In genomic region chr15:42911357-42911756, GRCm38 (mm10) we compare ENCODE assay signal across 17 mouse cellular contexts.
"Had no signal": no experiment of that assay in that cellular context is flagged by ENCODE, and none has a peak within 500 bp of the region (broad histone marks: within the 10 kb centered on the region; RNA-seq: fewer than 3 reads in every experiment).

No protein-coding gene starts in this region.

- DNase-seq: kidney, adult 2 months; kidney, postnatal 25 days; layer of hippocampus, postnatal 36 days; liver, embryonic 13.5 days; lung, embryonic 14.5 days; retina, postnatal 1 day; right cerebral cortex, postnatal 25 days; spleen, adult 18-20 months; thymus, adult 18-20 months; thymus, postnatal 36 days had no signal

- H3K4me1 ChIP-seq: liver, embryonic 13.5 days; midbrain, embryonic 12.5 days; midbrain, embryonic 15.5 days; neural tube, embryonic 12.5 days had no signal

- H3K9me3 ChIP-seq: liver, embryonic 13.5 days; midbrain, embryonic 12.5 days; midbrain, embryonic 15.5 days; neural tube, embryonic 12.5 days had no signal

- H3K9ac ChIP-seq: liver, embryonic 13.5 days; lung, embryonic 14.5 days; midbrain, embryonic 12.5 days; midbrain, embryonic 15.5 days; neural tube, embryonic 12.5 days had no signal

- ATAC-seq: lung, postnatal 0 days; midbrain, embryonic 15.5 days had no signal

- H3K36me3 ChIP-seq: liver, embryonic 13.5 days; midbrain, embryonic 12.5 days; midbrain, embryonic 15.5 days; neural tube, embryonic 12.5 days had no signal

- H3K27ac ChIP-seq: kidney, postnatal 0 days; left cerebral cortex, adult 2 months; liver, embryonic 13.5 days; macrophage; midbrain, embryonic 12.5 days; midbrain, embryonic 15.5 days; neural tube, embryonic 12.5 days had no signal

- H3K4me3 ChIP-seq: left cerebral cortex, adult 2 months; liver, embryonic 13.5 days; midbrain, embryonic 12.5 days; midbrain, embryonic 15.5 days; neural tube, embryonic 12.5 days had no signal

- H3K4me2 ChIP-seq: liver, embryonic 13.5 days; lung, embryonic 14.5 days; midbrain, embryonic 12.5 days; midbrain, embryonic 15.5 days; neural tube, embryonic 12.5 days had no signal

- H3K27me3 ChIP-seq: liver, embryonic 13.5 days; midbrain, embryonic 12.5 days; midbrain, embryonic 15.5 days; neural tube, embryonic 12.5 days had no signal
